11 mouse cellular contexts compared by ENCODE assay signal in the genomic region with DNA sequence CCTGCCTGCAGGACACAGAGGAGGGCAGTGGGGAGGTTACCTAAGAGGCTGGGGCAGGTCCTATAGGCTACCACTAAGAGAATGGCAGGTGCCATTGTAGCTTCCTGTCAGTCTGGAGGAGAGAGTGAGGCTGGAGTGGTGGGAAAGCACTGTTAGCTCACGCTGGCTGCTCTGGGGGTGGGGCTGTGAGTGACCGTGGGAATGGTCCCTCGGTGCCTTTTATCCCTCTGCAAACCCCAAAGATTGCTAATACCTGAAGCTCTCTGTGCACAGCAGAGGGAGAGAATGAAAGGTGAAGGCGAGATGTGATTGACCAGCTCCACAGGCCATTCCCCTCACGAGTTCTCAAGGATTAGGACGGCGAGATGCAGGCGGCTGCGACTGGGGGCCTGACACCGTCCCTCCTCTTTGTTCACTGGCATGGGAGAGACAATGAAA.
DNase-seq lines count a peak whose midpoint lies in the region; ATAC-seq lines count a peak whose summit lies in the region.
"Had no signal": no experiment of that assay in that cellular context is flagged by ENCODE, and none has a peak within 500 bp of the region (broad histone marks: within the 10 kb centered on the region; RNA-seq: fewer than 3 reads in every experiment).

No protein-coding gene starts in this region.

- no peak overlapping the region for H3K4me2 ChIP-seq in kidney, embryonic 16.5 days (replicated peaks; ENCODE audit: low read depth, low read length)
- no peak overlapping the region for H3K4me2 ChIP-seq in forebrain, embryonic 16.5 days (ENCODE audit: low read length)
- no peak overlapping the region; the same call in 1 of the 2 replicates for H3K4me2 ChIP-seq in midbrain, embryonic 15.5 days

- H3K9me3 ChIP-seq in kidney, embryonic 16.5 days (ENCODE audit: low read length) = no peaks in the 10 kb centered on the region
- no peaks in the 10 kb centered on the region for H3K9me3 ChIP-seq in forebrain, embryonic 16.5 days (ENCODE audit: control insufficient read depth, low read length)
- H3K9me3 ChIP-seq in midbrain, embryonic 15.5 days = no peaks in the 10 kb centered on the region

- H3K27ac ChIP-seq in kidney, embryonic 16.5 days (ENCODE audit: low read length) = no peak overlapping the region
- H3K27ac ChIP-seq in forebrain, embryonic 16.5 days (ENCODE audit: low read length) = no peak overlapping the region
- H3K27ac ChIP-seq in midbrain, embryonic 15.5 days = peak overlapping the region; percentile 65
- H3K27ac ChIP-seq: liver, embryonic 14.5 days had no signal

- WGBS in kidney, embryonic 16.5 days = 40% methylated on average over 10 of the region's 10 CpGs
- WGBS in forebrain, embryonic 16.5 days = 13% methylated on average over 10 of the region's 10 CpGs
- WGBS in midbrain, embryonic 15.5 days = 5% methylated on average over 10 of the region's 10 CpGs

- H3K4me3 ChIP-seq in kidney, embryonic 16.5 days (ENCODE audit: low read length) = no peak overlapping the region
- H3K4me3 ChIP-seq in forebrain, embryonic 16.5 days (replicated peaks; ENCODE audit: low read length) = no peak overlapping the region
- H3K4me3 ChIP-seq in midbrain, embryonic 15.5 days = no peak overlapping the region

- H3K36me3 ChIP-seq in kidney, embryonic 16.5 days (ENCODE audit: insufficient read depth, low read length) = no peaks in the 10 kb centered on the region
- no peaks in the 10 kb centered on the region for H3K36me3 ChIP-seq in forebrain, embryonic 16.5 days (ENCODE audit: control insufficient read depth, insufficient read depth)
- H3K36me3 ChIP-seq in midbrain, embryonic 15.5 days (replicated peaks) = no peaks in the 10 kb centered on the region

- no peak for DNase-seq in kidney, postnatal 14 days
- DNase-seq in embryo, embryonic 10.5 days (ENCODE audit: low spot score) = peak; percentile 73
- DNase-seq in thymus, postnatal 10 days (ENCODE audit: low spot score in 2 of 2) = no peak
- no peak for DNase-seq in liver
- DNase-seq: kidney, postnatal 25 days had no signal

- H3K4me1 ChIP-seq in kidney, embryonic 16.5 days (ENCODE audit: insufficient read depth, low read length) = peaks cover 47% of the 10 kb centered on the region
- H3K4me1 ChIP-seq in forebrain, embryonic 16.5 days (replicated peaks; ENCODE audit: control insufficient read depth, insufficient read depth, low read length) = peaks cover 13% of the 10 kb centered on the region
- peaks cover 24% of the 10 kb centered on the region for H3K4me1 ChIP-seq in midbrain, embryonic 15.5 days

- H3K9ac ChIP-seq in kidney, embryonic 16.5 days (replicated peaks; ENCODE audit: low read length) = peak overlapping the region; percentile 42; the same call in 1 of the 2 replicates
- peak overlapping the region; percentile 26; the same call in 1 of the 2 replicates for H3K9ac ChIP-seq in forebrain, embryonic 16.5 days (replicated peaks; ENCODE audit: low read depth, low read length)
- H3K9ac ChIP-seq in midbrain, embryonic 15.5 days = peak overlapping the region; percentile 17; the same call in 1 of the 2 replicates
- H3K9ac ChIP-seq: liver, embryonic 14.5 days had no signal

- ATAC-seq in kidney, embryonic 16.5 days (ENCODE audit: low FRiP score, low TSS enrichment) = 0 out of 2 replicates have a peak, but pooled peaks have one; percentile 55
- ATAC-seq in forebrain, embryonic 16.5 days = peak; percentile 55; the same call in 1 of the 2 replicates
- peak; percentile 78 for ATAC-seq in midbrain, embryonic 15.5 days (replicated peaks)
- ATAC-seq in CD4-positive, CD25-positive, alpha-beta regulatory T cell, adult 4 months = no peak
- ATAC-seq: Patski had no signal

- H3K27me3 ChIP-seq in kidney, embryonic 16.5 days (ENCODE audit: insufficient read depth, low read length) = no peaks in the 10 kb centered on the region
- no peaks in the 10 kb centered on the region for H3K27me3 ChIP-seq in forebrain, embryonic 16.5 days (replicated peaks; ENCODE audit: control insufficient read depth, insufficient read depth, low read length)
- H3K27me3 ChIP-seq in midbrain, embryonic 15.5 days (replicated peaks) = no peaks in the 10 kb centered on the region
- H3K27me3 ChIP-seq: Patski had no signal
